Mouse (Mus musculus): ENCODE results near the gene Sgcg. TPM values are rescaled to one million over a fixed set of nuclear protein-coding genes. Genes with fewer than 3 reads are reported as not detected.

Sgcg gene
- polyA plus RNA-seq, 1 experiment: 60.1 TPM

DNA sequence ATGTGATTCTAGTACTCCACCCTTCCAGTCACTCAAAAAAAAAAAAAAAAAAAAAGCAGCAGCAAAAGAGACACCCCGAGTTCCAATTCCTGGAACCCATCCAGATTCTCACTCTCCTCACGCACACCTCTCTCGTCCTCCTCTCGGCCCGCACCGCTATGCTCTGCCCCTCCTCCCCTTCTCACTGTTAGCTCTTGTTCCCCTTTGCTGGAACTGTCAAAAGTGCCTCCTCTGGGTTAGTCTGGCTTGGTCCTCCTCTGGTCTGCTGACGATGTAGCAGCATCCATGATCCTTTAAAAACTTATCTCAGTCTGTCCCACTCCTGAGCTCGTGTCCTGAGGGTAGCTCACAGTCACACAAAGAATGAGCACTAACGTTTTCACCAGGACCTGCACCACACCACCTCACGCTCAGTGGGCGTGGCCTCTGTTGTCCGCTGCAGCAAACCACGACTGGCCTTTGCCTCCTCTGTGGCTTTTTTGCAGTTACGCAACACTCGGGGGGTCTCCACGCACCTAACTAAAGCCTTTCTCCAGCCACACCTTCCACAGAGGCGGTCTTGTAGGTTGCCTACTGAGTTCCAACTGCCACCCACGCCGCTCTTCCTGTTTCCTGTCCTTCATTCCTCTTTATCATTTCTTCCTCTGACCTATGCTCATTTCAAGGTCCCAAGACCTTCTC lies 30.5 kb upstream of the Sgcg start:
- Histone ChIP-seq H3K4me3 (no peak overlapping the region), H3K4me2 (ENCODE audit: low read depth) (no peak overlapping the region), H3K27me3 (ENCODE audit: control insufficient read depth, insufficient read depth, insufficient read length) (no peaks in the 10 kb centered on the region), H3K79me2 (ENCODE audit: control insufficient read depth, insufficient read depth) (no peaks in the 10 kb centered on the region), H3K36me3 (ENCODE audit: control insufficient read depth, insufficient read depth) (no peaks in the 10 kb centered on the region), H3ac (ENCODE audit: control insufficient read depth, insufficient read length) (no peak overlapping the region)
- TF ChIP-seq MAX (IDR thresholded peaks at IDR 0.05; ENCODE audit: low read depth) (no peak), TCF12 (IDR thresholded peaks at IDR 0.05; ENCODE audit: insufficient read depth, poor library complexity, severe bottlenecking) (no peak), CEBPB (IDR thresholded peaks at IDR 0.05; ENCODE audit: insufficient read depth, poor library complexity, severe bottlenecking) (no peak), REST (IDR thresholded peaks at IDR 0.05; ENCODE audit: insufficient read depth, insufficient read length) (no peak), MYOD1 (IDR thresholded peaks at IDR 0.05; ENCODE audit: control insufficient read depth in 1 of 3, insufficient read length in 2 of 3, low read depth in 2 of 3) (no peak), TCF3 (IDR thresholded peaks at IDR 0.05; ENCODE audit: insufficient read length, low read depth) (no peak), POLR2A (IDR thresholded peaks at IDR 0.05; ENCODE audit: insufficient read length, low read depth) (no peak), SRF (IDR thresholded peaks at IDR 0.05; ENCODE audit: control insufficient read depth, insufficient read length, low read depth) (no peak), USF1 (IDR thresholded peaks at IDR 0.05; ENCODE audit: low read depth) (no peak), MYOG (IDR thresholded peaks at IDR 0.05; ENCODE audit: control insufficient read depth in 1 of 3, insufficient read depth in 1 of 3, insufficient read length in 2 of 3, low read depth in 2 of 3) (no peak), POLR2AphosphoS2 (IDR thresholded peaks at IDR 0.05; ENCODE audit: insufficient read length, low read depth) (no peak), E2F4 (IDR thresholded peaks at IDR 0.05; ENCODE audit: insufficient read depth) (no peak)

GRCm38 (mm10) chr14:61278676-61279300 lies 20.5 kb upstream of the Sgcg start:
- TF ChIP-seq TCF12 (IDR thresholded peaks at IDR 0.05; ENCODE audit: insufficient read depth, poor library complexity, severe bottlenecking) (no peak), POLR2AphosphoS2 (IDR thresholded peaks at IDR 0.05; ENCODE audit: insufficient read length, low read depth) (no peak), MYOD1 (IDR thresholded peaks at IDR 0.05; ENCODE audit: control insufficient read depth in 1 of 3, insufficient read length in 2 of 3, low read depth in 2 of 3) (no peak), SRF (IDR thresholded peaks at IDR 0.05; ENCODE audit: control insufficient read depth, insufficient read length, low read depth) (no peak), TCF3 (IDR thresholded peaks at IDR 0.05; ENCODE audit: insufficient read length, low read depth) (no peak), USF1 (IDR thresholded peaks at IDR 0.05; ENCODE audit: low read depth) (no peak), POLR2A (IDR thresholded peaks at IDR 0.05; ENCODE audit: insufficient read length, low read depth) (no peak)
- no peak overlapping the region for H3ac ChIP-seq (ENCODE audit: control insufficient read depth, insufficient read length)
- H3K4me2 ChIP-seq (ENCODE audit: low read depth): no peak overlapping the region
- no peak overlapping the region for H3K4me3 ChIP-seq
- peaks cover 15% of the 10 kb centered on the region for H3K27me3 ChIP-seq (ENCODE audit: control insufficient read depth, insufficient read depth, insufficient read length)
- no peaks in the 10 kb centered on the region for H3K79me2 ChIP-seq (ENCODE audit: control insufficient read depth, insufficient read depth)
- H3K36me3 ChIP-seq (ENCODE audit: control insufficient read depth, insufficient read depth): no peaks in the 10 kb centered on the region

GRCm38 (mm10) chr14:61277285-61277684 lies 19.0 kb upstream of the Sgcg start:
- no peaks in the 10 kb centered on the region for H3K36me3 ChIP-seq (ENCODE audit: control insufficient read depth, insufficient read depth)
- no peaks in the 10 kb centered on the region for H3K79me2 ChIP-seq (ENCODE audit: control insufficient read depth, insufficient read depth)
- TF ChIP-seq SRF (IDR thresholded peaks at IDR 0.05; ENCODE audit: control insufficient read depth, insufficient read length, low read depth) (no peak), TCF12 (IDR thresholded peaks at IDR 0.05; ENCODE audit: insufficient read depth, poor library complexity, severe bottlenecking) (no peak), USF1 (IDR thresholded peaks at IDR 0.05; ENCODE audit: low read depth) (no peak), POLR2A (IDR thresholded peaks at IDR 0.05; ENCODE audit: insufficient read length, low read depth) (no peak), TCF3 (IDR thresholded peaks at IDR 0.05; ENCODE audit: insufficient read length, low read depth) (no peak), MAX (IDR thresholded peaks at IDR 0.05; ENCODE audit: low read depth) (no peak), POLR2AphosphoS2 (IDR thresholded peaks at IDR 0.05; ENCODE audit: insufficient read length, low read depth) (no peak), MYOD1 (IDR thresholded peaks at IDR 0.05; ENCODE audit: control insufficient read depth in 1 of 3, insufficient read length in 2 of 3, low read depth in 2 of 3) (no peak), MYOG (IDR thresholded peaks at IDR 0.05; ENCODE audit: control insufficient read depth in 1 of 3, insufficient read depth in 1 of 3, insufficient read length in 2 of 3, low read depth in 2 of 3) (no peak), E2F4 (IDR thresholded peaks at IDR 0.05; ENCODE audit: insufficient read depth) (no peak), CEBPB (IDR thresholded peaks at IDR 0.05; ENCODE audit: insufficient read depth, poor library complexity, severe bottlenecking) (no peak), REST (IDR thresholded peaks at IDR 0.05; ENCODE audit: insufficient read depth, insufficient read length) (no peak)
- no peak overlapping the region for H3K4me2 ChIP-seq (ENCODE audit: low read depth)
- peaks cover 15% of the 10 kb centered on the region for H3K27me3 ChIP-seq (ENCODE audit: control insufficient read depth, insufficient read depth, insufficient read length)
- no peak overlapping the region for H3ac ChIP-seq (ENCODE audit: control insufficient read depth, insufficient read length)
- no peak overlapping the region for H3K4me3 ChIP-seq

DNA sequence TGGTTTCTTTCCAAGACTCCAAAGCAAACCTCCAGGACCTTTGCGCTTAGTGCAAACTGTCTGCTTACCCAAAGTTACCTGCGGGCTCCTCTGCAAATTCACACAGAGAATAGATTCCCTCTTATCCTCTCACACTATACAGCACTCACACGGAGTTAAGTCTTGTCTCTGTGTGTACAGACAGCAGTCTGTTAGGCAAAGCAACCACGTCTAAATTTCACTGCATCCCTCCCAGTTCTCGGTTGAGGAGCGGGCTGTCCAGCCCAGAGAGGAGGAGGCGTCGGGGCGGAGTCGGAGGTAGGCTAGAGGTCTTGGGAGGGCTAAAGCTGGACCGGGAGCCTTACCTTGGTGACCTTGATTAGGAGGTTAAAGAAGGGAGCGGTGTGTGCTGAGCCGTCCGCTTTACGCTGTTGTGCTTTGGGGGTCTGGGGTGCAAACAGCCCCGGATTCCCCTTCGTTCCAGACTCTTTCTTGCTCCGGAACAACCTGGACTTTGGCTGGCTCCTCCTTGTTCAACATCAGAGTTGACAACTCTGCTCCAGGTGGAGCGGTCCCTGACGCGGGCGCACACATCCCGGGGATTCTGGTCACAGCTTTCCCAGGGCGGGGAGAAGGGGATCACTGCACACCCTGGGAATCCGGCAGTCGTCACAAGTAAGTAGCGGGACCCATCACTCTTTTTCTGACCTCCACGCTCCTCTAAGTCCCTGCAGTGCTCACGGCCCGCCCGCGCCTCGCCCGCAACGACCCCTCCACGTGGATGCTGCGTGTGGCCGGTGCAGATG lies 16.3 kb upstream of the Sgcg start:
- Histone ChIP-seq H3K79me2 (ENCODE audit: control insufficient read depth, insufficient read depth) (no peaks in the 10 kb centered on the region), H3K4me2 (ENCODE audit: low read depth) (no peak overlapping the region), H3K27me3 (ENCODE audit: control insufficient read depth, insufficient read depth, insufficient read length) (peaks cover 15% of the 10 kb centered on the region), H3K36me3 (ENCODE audit: control insufficient read depth, insufficient read depth) (no peaks in the 10 kb centered on the region), H3ac (ENCODE audit: control insufficient read depth, insufficient read length) (no peak overlapping the region), H3K4me3 (no peak overlapping the region)
- TF ChIP-seq REST (IDR thresholded peaks at IDR 0.05; ENCODE audit: insufficient read depth, insufficient read length): no peak
- no peak for TF ChIP-seq E2F4 (IDR thresholded peaks at IDR 0.05; ENCODE audit: insufficient read depth)
- no peak for TF ChIP-seq TCF12 (IDR thresholded peaks at IDR 0.05; ENCODE audit: insufficient read depth, poor library complexity, severe bottlenecking)
- no peak for TF ChIP-seq MYOG (IDR thresholded peaks at IDR 0.05; ENCODE audit: control insufficient read depth in 1 of 3, insufficient read depth in 1 of 3, insufficient read length in 2 of 3, low read depth in 2 of 3)
- no peak for TF ChIP-seq POLR2AphosphoS2 (IDR thresholded peaks at IDR 0.05; ENCODE audit: insufficient read length, low read depth)
- no peak for TF ChIP-seq SRF (IDR thresholded peaks at IDR 0.05; ENCODE audit: control insufficient read depth, insufficient read length, low read depth)
- no peak for TF ChIP-seq MAX (IDR thresholded peaks at IDR 0.05; ENCODE audit: low read depth)
- no peak for TF ChIP-seq TCF3 (IDR thresholded peaks at IDR 0.05; ENCODE audit: insufficient read length, low read depth)
- no peak for TF ChIP-seq USF1 (IDR thresholded peaks at IDR 0.05; ENCODE audit: low read depth)
- no peak for TF ChIP-seq MYOD1 (IDR thresholded peaks at IDR 0.05; ENCODE audit: control insufficient read depth in 1 of 3, insufficient read length in 2 of 3, low read depth in 2 of 3)
- TF ChIP-seq POLR2A (IDR thresholded peaks at IDR 0.05; ENCODE audit: insufficient read length, low read depth): no peak
- no peak for TF ChIP-seq CEBPB (IDR thresholded peaks at IDR 0.05; ENCODE audit: insufficient read depth, poor library complexity, severe bottlenecking)

All from myocyte (in vitro differentiated cells).